Mouse (Mus musculus) liver, adult 2 months (tissue): ENCODE results near the gene Olfr1023. TPM values are rescaled to one million over a fixed set of nuclear protein-coding genes. Genes with fewer than 3 reads are reported as not detected.

Experiments used
- DNase-seq: peaks from one replicate; pipeline ENCODE4 v3.0.0-alpha.2; 2011; ENCODE audit warnings: low read depth, low spot score; ENCODE audit errors: extremely low read depth
- H3K27ac ChIP-seq: fragments of 200-500 bp; replicated peaks from 2 replicates; pipeline ENCODE4 v1.5.1; 2012; ENCODE audit warnings: low read depth, mild to moderate bottlenecking, control low read depth, inconsistent platforms, low read length; ENCODE audit not compliant: insufficient read depth
- H3K27me3 ChIP-seq: fragments of 200-500 bp; 2 replicates; pipeline ENCODE4 v1.6.1; 2012; ENCODE audit warnings: mild to moderate bottlenecking, moderate library complexity, low read length, inconsistent platforms; ENCODE audit not compliant: control insufficient read depth, insufficient read depth
- H3K36me3 ChIP-seq: fragments of 200-500 bp; 2 replicates; pipeline ENCODE4 v1.6.1; 2012; ENCODE audit warnings: low read length, inconsistent platforms; ENCODE audit not compliant: control insufficient read depth, insufficient read depth
- H3K4me1 ChIP-seq: fragments of 200-500 bp; 2 replicates; pipeline ENCODE4 v1.6.1; 2011; ENCODE audit warnings: low read length; ENCODE audit not compliant: control insufficient read depth, insufficient read depth
- H3K4me3 ChIP-seq: fragments of 200-500 bp; 2 replicates; pipeline ENCODE4 v1.5.1; 2011; ENCODE audit warnings: low read depth, mild to moderate bottlenecking, control low read depth, low read length, moderate library complexity; ENCODE audit not compliant: insufficient read depth
- H3K79me2 ChIP-seq: fragments of 200-500 bp; 2 replicates; pipeline ENCODE4 v1.6.1; 2012; ENCODE audit warnings: inconsistent platforms, mild to moderate bottlenecking, low read length, moderate library complexity; ENCODE audit not compliant: control insufficient read depth, insufficient read depth
- H3K9ac ChIP-seq: fragments of 200-500 bp; 2 replicates; pipeline ENCODE4 v1.6.1; 2012; ENCODE audit warnings: low read depth, mild to moderate bottlenecking, control low read depth, inconsistent platforms, low read length
- CTCF ChIP-seq: fragments of 200-500 bp; IDR thresholded peaks from 2 replicates; pipeline ENCODE4 v1.5.1; 2011; ENCODE audit warnings: low read depth, low read length, control low read depth
- POLR2A ChIP-seq: fragments of 200-500 bp; IDR thresholded peaks from 2 replicates; pipeline ENCODE4 v1.6.1; 2011; ENCODE audit warnings: low read length, control low read depth; ENCODE audit not compliant: insufficient read depth; ENCODE audit errors: extremely low read depth
- WGBS: fragments of 180-500 bp; shearing (Covaris S2); methylation state at CpG from one replicate; pipeline ENCODE4 v1.1.7; 2018; 5-methylcytosine and 5-hydroxymethylcytosine counted together
- polyA plus RNA-seq: library from polyadenylated mRNA; depleted of rRNA; stranded (reverse); fragments of >200 nt; gene quantifications from 2 replicates; pipeline ENCODE4 v1.2.3, GENCODE M21; 2012; rRNA removed
- total RNA-seq: library from RNA; depleted of rRNA; stranded (reverse); fragments of >200 nt; gene quantifications from 2 replicates; pipeline ENCODE4 v1.2.3, GENCODE M21; 2014; rRNA removed

Gene Olfr1023
- total and polyA plus RNA-seq, 2 experiments = not detected

DNA sequence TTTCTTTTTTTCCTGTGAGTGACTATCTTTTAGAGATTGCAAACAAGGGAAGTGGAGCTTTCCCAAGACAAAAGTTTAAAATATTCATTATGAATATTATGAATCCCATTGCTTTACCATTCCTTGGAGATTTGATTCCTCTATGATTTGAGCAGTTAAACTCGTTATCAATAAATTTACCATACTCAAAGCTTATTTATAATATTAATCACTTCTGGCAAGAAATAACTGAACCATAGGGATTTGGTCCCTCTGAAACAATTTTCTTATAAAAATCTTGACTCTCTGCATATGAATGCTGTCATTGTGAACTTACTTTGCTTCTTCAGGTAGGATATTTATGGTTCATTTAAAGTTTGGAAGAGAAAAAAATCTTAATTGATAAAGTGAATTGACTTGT lies 29.5 kb downstream of the Olfr1023 start, which contains the start of gene Olfr1025-ps1:
Gene Olfr1025-ps1 (plus strand): TSS at position 301 of the 400 bp plus-strand sequence.
- H3K79me2 ChIP-seq = no peaks in the 10 kb centered on the region
- DNase-seq = no peak
- WGBS = 48% methylated on average over 1 of the region's 1 CpGs

DNA sequence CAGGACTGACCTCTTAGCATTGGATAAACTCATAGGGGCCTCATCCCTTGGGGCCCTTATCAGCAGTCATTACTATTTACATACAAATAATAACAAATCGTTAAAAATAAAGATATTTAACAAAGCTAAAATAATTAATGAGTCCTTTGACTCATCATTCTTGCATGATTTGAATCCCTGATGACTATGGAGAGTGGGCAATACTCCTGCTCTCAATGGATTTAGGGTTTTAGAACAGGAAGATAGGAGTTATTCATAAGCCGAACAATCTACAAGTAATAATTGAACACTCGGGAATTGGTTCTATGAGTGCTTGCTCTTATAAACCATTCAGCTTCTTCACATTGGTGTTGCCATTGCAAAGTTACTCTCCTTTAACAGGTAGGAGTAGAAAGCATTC lies 35.8 kb downstream of the Olfr1023 start, which contains the start of gene Olfr1026:
Gene Olfr1026 (plus strand): TSS at position 301 of the 400 bp plus-strand sequence.
- Histone ChIP-seq H3K4me1 (no peaks in the 10 kb centered on the region), H3K9ac (no peak within 1 kb of the TSS), H3K27me3 (no peaks in the 10 kb centered on the region), H3K79me2 (no peaks in the 10 kb centered on the region), H3K27ac (no peak within 1 kb of the TSS), H3K36me3 (no peaks in the 10 kb centered on the region), H3K4me3 (no peak within 1 kb of the TSS)
- WGBS = 89% methylated on average over 3 of the region's 3 CpGs
- no peak for DNase-seq
- TF ChIP-seq CTCF = no peak
- no peak for TF ChIP-seq POLR2A

More for the DNA sequence above, 29.5 kb downstream of the Olfr1023 start, which contains the start of gene Olfr1025-ps1:
- no peaks in the 10 kb centered on the region for H3K36me3 ChIP-seq
- no peak for TF ChIP-seq CTCF
- no peak for TF ChIP-seq POLR2A
- H3K9ac ChIP-seq = no peak within 1 kb of the TSS
- H3K27ac ChIP-seq = no peak within 1 kb of the TSS
- H3K4me3 ChIP-seq = no peak within 1 kb of the TSS
- no peaks in the 10 kb centered on the region for H3K27me3 ChIP-seq
- no peaks in the 10 kb centered on the region for H3K4me1 ChIP-seq

Other genes starting within 250 kb of the Olfr1023 start
- not detected in 2 replicates for gene Olfr1002, start 234.9 kb upstream of the Olfr1023 start, total RNA-seq
- not detected in 2 replicates for gene Olfr1002, start 234.9 kb upstream of the Olfr1023 start, polyA plus RNA-seq
- gene Olfr154, start 221.2 kb upstream of the Olfr1023 start, total RNA-seq = not detected in 2 replicates
- gene Olfr154, start 221.2 kb upstream of the Olfr1023 start, polyA plus RNA-seq = not detected in 2 replicates
- gene Olfr1006, start 206.9 kb upstream of the Olfr1023 start, total RNA-seq = not detected in 2 replicates
- gene Olfr1006, start 206.9 kb upstream of the Olfr1023 start, polyA plus RNA-seq = not detected in 2 replicates
- gene Olfr1008, start 196.2 kb upstream of the Olfr1023 start, total RNA-seq = not detected in 2 replicates
- gene Olfr1008, start 196.2 kb upstream of the Olfr1023 start, polyA plus RNA-seq = not detected in 2 replicates
- gene Olfr1009, start 170.2 kb upstream of the Olfr1023 start, total RNA-seq = not detected in 2 replicates
- not detected in 2 replicates for gene Olfr1009, start 170.2 kb upstream of the Olfr1023 start, polyA plus RNA-seq
- gene Olfr1012, start 122.9 kb upstream of the Olfr1023 start, total RNA-seq = not detected in 2 replicates
- gene Olfr1012, start 122.9 kb upstream of the Olfr1023 start, polyA plus RNA-seq = not detected in 2 replicates
- gene Olfr1013, start 118.5 kb upstream of the Olfr1023 start, total RNA-seq = not detected in 2 replicates
- gene Olfr1013, start 118.5 kb upstream of the Olfr1023 start, polyA plus RNA-seq = not detected in 2 replicates
- not detected in 2 replicates for gene Olfr1014, start 112.9 kb upstream of the Olfr1023 start, total RNA-seq
- not detected in 2 replicates for gene Olfr1014, start 112.9 kb upstream of the Olfr1023 start, polyA plus RNA-seq
- not detected in 2 replicates for gene Olfr1015, start 103.6 kb upstream of the Olfr1023 start, total RNA-seq
- not detected in 2 replicates for gene Olfr1015, start 103.6 kb upstream of the Olfr1023 start, polyA plus RNA-seq
- gene Olfr1016, start 83.1 kb upstream of the Olfr1023 start, total RNA-seq = not detected in 2 replicates
- not detected in 2 replicates for gene Olfr1016, start 83.1 kb upstream of the Olfr1023 start, polyA plus RNA-seq
- not detected in 2 replicates for gene Olfr1018, start 67.2 kb upstream of the Olfr1023 start, total RNA-seq
- not detected in 2 replicates for gene Olfr1018, start 67.2 kb upstream of the Olfr1023 start, polyA plus RNA-seq
- not detected in 2 replicates for gene Olfr1019, start 40.2 kb upstream of the Olfr1023 start, total RNA-seq
- gene Olfr1019, start 40.2 kb upstream of the Olfr1023 start, polyA plus RNA-seq = not detected in 2 replicates
- gene Olfr1020, start 38.6 kb upstream of the Olfr1023 start, total RNA-seq = not detected in 2 replicates
- gene Olfr1020, start 38.6 kb upstream of the Olfr1023 start, polyA plus RNA-seq = not detected in 2 replicates
- gene Olfr1022, start 17.0 kb upstream of the Olfr1023 start, total RNA-seq = not detected in 2 replicates
- gene Olfr1022, start 17.0 kb upstream of the Olfr1023 start, polyA plus RNA-seq = not detected in 2 replicates
- not detected in 2 replicates for gene Olfr1024, start 19.4 kb downstream of the Olfr1023 start, total RNA-seq
- gene Olfr1024, start 19.4 kb downstream of the Olfr1023 start, polyA plus RNA-seq = not detected in 2 replicates
- gene Olfr1025-ps1, start 29.6 kb downstream of the Olfr1023 start, total RNA-seq = not detected in 2 replicates
- gene Olfr1025-ps1, start 29.6 kb downstream of the Olfr1023 start, polyA plus RNA-seq = not detected in 2 replicates
- not detected in 2 replicates for gene Olfr1026, start 35.9 kb downstream of the Olfr1023 start, total RNA-seq
- not detected in 2 replicates for gene Olfr1026, start 35.9 kb downstream of the Olfr1023 start, polyA plus RNA-seq
- not detected in 2 replicates for gene Olfr1028, start 64.8 kb downstream of the Olfr1023 start, total RNA-seq
- gene Olfr1028, start 64.8 kb downstream of the Olfr1023 start, polyA plus RNA-seq = not detected in 2 replicates
- 0.09 and 0.13 TPM in 2 replicates for gene Olfr1029, start 88.3 kb downstream of the Olfr1023 start, total RNA-seq
- gene Olfr1029, start 88.3 kb downstream of the Olfr1023 start, polyA plus RNA-seq = 0.04 TPM in 1 of 2 replicates, not detected in the other
- under 0.01 TPM in 1 of 2 replicates, not detected in the other for gene Olfr1030, start 93.6 kb downstream of the Olfr1023 start, total RNA-seq
- gene Olfr1030, start 93.6 kb downstream of the Olfr1023 start, polyA plus RNA-seq = 0.02 TPM in 1 of 2 replicates, not detected in the other
- gene Olfr1031, start 104.7 kb downstream of the Olfr1023 start, total RNA-seq = not detected in 2 replicates
- gene Olfr1031, start 104.7 kb downstream of the Olfr1023 start, polyA plus RNA-seq = not detected in 2 replicates
- not detected in 2 replicates for gene Olfr1032, start 119.9 kb downstream of the Olfr1023 start, total RNA-seq
- not detected in 2 replicates for gene Olfr1032, start 119.9 kb downstream of the Olfr1023 start, polyA plus RNA-seq
- 8.7 and 10.7 TPM in 2 replicates for gene Olfr1033, start 135.0 kb downstream of the Olfr1023 start, total RNA-seq
- gene Olfr1033, start 135.0 kb downstream of the Olfr1023 start, polyA plus RNA-seq = 1.7 TPM in 2 replicates
- gene Olfr1034, start 160.2 kb downstream of the Olfr1023 start, total RNA-seq = 2.4 and 2.6 TPM in 2 replicates
- 0.90 and 0.93 TPM in 2 replicates for gene Olfr1034, start 160.2 kb downstream of the Olfr1023 start, polyA plus RNA-seq
- not detected in 2 replicates for gene Olfr1036, start 188.4 kb downstream of the Olfr1023 start, total RNA-seq
- gene Olfr1036, start 188.4 kb downstream of the Olfr1023 start, polyA plus RNA-seq = not detected in 2 replicates
- not detected in 2 replicates for gene Olfr1037, start 201.7 kb downstream of the Olfr1023 start, total RNA-seq
- not detected in 2 replicates for gene Olfr1037, start 201.7 kb downstream of the Olfr1023 start, polyA plus RNA-seq